ENCODE assay signal across 20 mouse cellular contexts in the genomic region with DNA sequence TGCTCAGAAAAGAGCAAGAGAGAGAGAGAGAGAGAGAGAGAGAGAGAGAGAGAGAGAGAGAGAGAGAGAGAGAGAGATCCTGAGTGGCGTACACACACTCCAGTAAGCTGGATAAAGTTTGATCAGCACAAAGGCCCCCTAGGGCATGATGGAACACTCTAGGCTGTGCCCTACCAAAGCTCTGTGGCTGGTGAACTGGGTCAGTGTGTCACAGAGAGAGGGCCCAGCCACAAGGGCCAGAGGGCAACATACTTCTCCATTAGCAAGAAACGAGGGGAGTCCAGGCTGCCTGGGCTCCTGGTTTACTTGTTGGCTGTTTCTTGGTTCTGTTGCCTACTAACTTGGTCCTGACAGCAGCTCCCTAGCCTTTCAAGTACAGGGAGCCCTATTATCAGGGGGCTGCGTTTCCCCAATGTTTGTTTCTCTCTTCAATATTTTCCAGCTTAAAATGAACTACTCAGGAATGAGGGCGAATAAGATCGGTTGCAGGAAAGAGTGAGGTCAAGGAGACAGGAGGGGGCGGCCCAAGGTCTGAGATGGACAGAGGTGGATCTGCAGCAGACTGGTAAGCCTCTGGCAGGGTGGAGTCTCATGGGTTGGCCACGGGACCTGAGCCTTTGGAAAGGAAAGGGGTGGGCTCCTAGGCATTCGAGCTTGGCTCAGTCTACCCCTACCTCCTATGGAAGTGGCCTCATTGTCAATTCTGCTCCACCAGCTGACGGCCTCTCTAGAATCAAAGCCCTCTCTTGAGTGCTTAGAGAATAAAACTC. TPM values are rescaled to one million over a fixed set of nuclear protein-coding genes. Genes with fewer than 3 reads are reported as not detected.
DNase-seq lines count a peak whose midpoint lies in the region; ATAC-seq lines count a peak whose summit lies in the region.
"Had no signal": no experiment of that assay in that cellular context is flagged by ENCODE, and none has a peak within 500 bp of the region (broad histone marks: within the 10 kb centered on the region; RNA-seq: fewer than 3 reads in every experiment).

No protein-coding gene starts in this region.

- H3K9me3 ChIP-seq in heart, embryonic 12.5 days (replicated peaks), result no peaks in the 10 kb centered on the region
- no peaks in the 10 kb centered on the region for H3K9me3 ChIP-seq in midbrain, embryonic 10.5 days (replicated peaks)
- no peaks in the 10 kb centered on the region for H3K9me3 ChIP-seq in midbrain, embryonic 13.5 days
- H3K9me3 ChIP-seq in liver, embryonic 11.5 days (ENCODE audit: control insufficient read depth, low read length), result no peaks in the 10 kb centered on the region
- H3K9me3 ChIP-seq: neural tube, embryonic 15.5 days had no signal

- ATAC-seq in heart, embryonic 12.5 days (ENCODE audit: insufficient number of reproducible peaks, low FRiP score), result peak; percentile 54
- ATAC-seq in midbrain, embryonic 13.5 days, result no peak
- ATAC-seq in liver, embryonic 11.5 days (replicated peaks; ENCODE audit: low FRiP score), result no peak

- H3K36me3 ChIP-seq in heart, embryonic 12.5 days, result no peaks in the 10 kb centered on the region
- no peaks in the 10 kb centered on the region for H3K36me3 ChIP-seq in midbrain, embryonic 10.5 days
- no peaks in the 10 kb centered on the region for H3K36me3 ChIP-seq in midbrain, embryonic 13.5 days
- no peaks in the 10 kb centered on the region for H3K36me3 ChIP-seq in liver, embryonic 11.5 days (ENCODE audit: control insufficient read depth, insufficient read depth, low read length)
- H3K36me3 ChIP-seq: neural tube, embryonic 15.5 days had no signal

- H3K4me3 ChIP-seq in heart, embryonic 12.5 days, result no peak overlapping the region
- H3K4me3 ChIP-seq in midbrain, embryonic 10.5 days, result no peak overlapping the region
- no peak overlapping the region for H3K4me3 ChIP-seq in midbrain, embryonic 13.5 days (replicated peaks)
- H3K4me3 ChIP-seq in liver, embryonic 11.5 days (ENCODE audit: low read depth, low read length), result no peak overlapping the region
- H3K4me3 ChIP-seq: layer of hippocampus, adult 2 months; neural tube, embryonic 15.5 days had no signal

- WGBS in heart, embryonic 12.5 days, result 71% methylated on average over 9 of the region's 9 CpGs
- WGBS in midbrain, embryonic 10.5 days, result 76% methylated on average over 9 of the region's 9 CpGs
- WGBS in midbrain, embryonic 13.5 days, result 67% methylated on average over 9 of the region's 9 CpGs
- 66% methylated on average over 9 of the region's 9 CpGs for WGBS in liver, embryonic 11.5 days

- no peak for DNase-seq in heart, adult 8-10 months (ENCODE audit: low spot score)
- DNase-seq in midbrain, embryonic 10.5 days (ENCODE audit: low spot score), result no peak
- no peak for DNase-seq in liver, embryonic 11.5 days (ENCODE audit: low spot score)
- peak; percentile 68 for DNase-seq in retina, embryonic 14.5 days (ENCODE audit: low spot score)
- DNase-seq in cerebellum, postnatal 14 days, result no peak
- DNase-seq in right cerebral cortex, postnatal 14 days, result no peak
- DNase-seq: adrenal gland, adult 2 months; cerebellum, adult 11-12 months; cerebellum, postnatal 36 days; kidney, adult 18-20 months; kidney, postnatal 14 days; lung, postnatal 10 days; midbrain, embryonic 14.5 days had no signal

- no peaks in the 10 kb centered on the region for H3K27me3 ChIP-seq in heart, embryonic 12.5 days (replicated peaks)
- peaks cover 6% of the 10 kb centered on the region for H3K27me3 ChIP-seq in midbrain, embryonic 10.5 days (ENCODE audit: low read depth, poor library complexity, severe bottlenecking)
- H3K27me3 ChIP-seq in midbrain, embryonic 13.5 days, result no peaks in the 10 kb centered on the region
- H3K27me3 ChIP-seq in liver, embryonic 11.5 days (replicated peaks; ENCODE audit: control insufficient read depth, insufficient read depth, low read length), result 0 out of 2 replicates have a peak, but pooled peaks cover 3% of the 10 kb centered on the region
- H3K27me3 ChIP-seq: neural tube, embryonic 15.5 days had no signal

- peak overlapping the region; percentile 57 for H3K27ac ChIP-seq in heart, embryonic 12.5 days (ENCODE audit: poor library complexity, severe bottlenecking)
- peak overlapping the region; percentile 61 for H3K27ac ChIP-seq in midbrain, embryonic 10.5 days (replicated peaks)
- H3K27ac ChIP-seq in midbrain, embryonic 13.5 days, result no peak overlapping the region
- peak overlapping the region; percentile 77 for H3K27ac ChIP-seq in liver, embryonic 11.5 days (ENCODE audit: low read depth, low read length)
- H3K27ac ChIP-seq: layer of hippocampus, adult 2 months; neural tube, embryonic 15.5 days; stomach, postnatal 0 days had no signal

- H3K4me2 ChIP-seq in heart, embryonic 12.5 days, result no peak overlapping the region
- H3K4me2 ChIP-seq in midbrain, embryonic 13.5 days (replicated peaks), result no peak overlapping the region
- no peak overlapping the region for H3K4me2 ChIP-seq in liver, embryonic 11.5 days
- H3K4me2 ChIP-seq: neural tube, embryonic 15.5 days had no signal

- H3K9ac ChIP-seq in heart, embryonic 12.5 days, result no peak overlapping the region
- H3K9ac ChIP-seq in midbrain, embryonic 13.5 days (replicated peaks), result no peak overlapping the region
- H3K9ac ChIP-seq in liver, embryonic 11.5 days (ENCODE audit: low read depth, low read length), result peak overlapping the region; percentile 5; the same call in 1 of the 2 replicates
- H3K9ac ChIP-seq: neural tube, embryonic 15.5 days had no signal

- H3K4me1 ChIP-seq in heart, embryonic 12.5 days (replicated peaks), result peaks cover 36% of the 10 kb centered on the region
- peaks cover 71% of the 10 kb centered on the region for H3K4me1 ChIP-seq in midbrain, embryonic 10.5 days
- H3K4me1 ChIP-seq in midbrain, embryonic 13.5 days (replicated peaks), result peaks cover 38% of the 10 kb centered on the region
- peaks cover 38% of the 10 kb centered on the region for H3K4me1 ChIP-seq in liver, embryonic 11.5 days (replicated peaks; ENCODE audit: control insufficient read depth, insufficient read depth, low read length)

RNA-seq across cellular contexts. Expression of gene Ackr3, which starts 45.4 kb away (rescaled TPM):
- 49.4 and 52.2 TPM in 2 replicates for polyA plus RNA-seq in heart, embryonic 12.5 days (2016; fragmentation: Nextera tagmentation; extraction: Ambion mirVana)
- total RNA-seq in heart, adult 8-10 months (2022), result 10 to 100 TPM; 46.3 to 71.9 (median 54.9) TPM
- polyA plus RNA-seq in midbrain, embryonic 10.5 days (2016; fragmentation: Nextera tagmentation; extraction: Ambion mirVana), result 26.3 and 30.9 TPM in 2 replicates
- 16.1 and 17.1 TPM in 2 replicates for polyA plus RNA-seq in midbrain, embryonic 13.5 days (2015; fragmentation: Nextera tagmentation; extraction: Ambion mirVana)
- 22.3 and 22.8 TPM in 2 replicates for polyA plus RNA-seq in liver, embryonic 11.5 days (2014; fragmentation: Nextera tagmentation; extraction: Ambion mirVana)
- total RNA-seq: granulocyte monocyte progenitor cell, adult 5-6 weeks; megakaryocyte progenitor cell, adult 5-6 weeks had no signal
